Mouse (Mus musculus) lung, postnatal 25 days (tissue): ENCODE results near the gene Prep.
"Not testable (repeated sequence)": the region's sequence is repeated elsewhere in the genome, so short reads cannot be mapped to it uniquely, and the experiment has no call there.

Experiments used
- DNase-seq: peaks from one replicate; pipeline ENCODE4 v3.0.0; 2022; ENCODE audit warnings: low spot score

The Prep gene

GRCm38 (mm10) chr10:45075491-45076051 is 8.6 kb downstream of the Prep start:
- DNase-seq: no peak

- no peak for DNase-seq
Measured at GRCm38 (mm10) chr10:45076585-45076984, 9.6 kb downstream of the Prep start.

- DNase-seq: no peak
Measured at GRCm38 (mm10) chr10:45077353-45077752, 10.3 kb downstream of the Prep start.

- peak; percentile 72 for DNase-seq
Measured at GRCm38 (mm10) chr10:45079756-45080155, 12.8 kb downstream of the Prep start.

- DNase-seq: no peak
Measured at GRCm38 (mm10) chr10:45080490-45080889, 13.5 kb downstream of the Prep start.

GRCm38 (mm10) chr10:45082730-45083129 is 15.7 kb downstream of the Prep start:
- DNase-seq: no peak

- DNase-seq: not testable (repeated sequence)
Measured at GRCm38 (mm10) chr10:45084002-45084401, 17.0 kb downstream of the Prep start.

- no peak for DNase-seq
Measured at GRCm38 (mm10) chr10:45084471-45084870, 17.5 kb downstream of the Prep start.

- no peak for DNase-seq
Measured at GRCm38 (mm10) chr10:45085315-45085714, 18.3 kb downstream of the Prep start.

- no peak for DNase-seq
Measured at GRCm38 (mm10) chr10:45086637-45087036, 19.6 kb downstream of the Prep start.

- DNase-seq: peak; percentile 33
Measured at GRCm38 (mm10) chr10:45091462-45092079, 24.6 kb downstream of the Prep start.

GRCm38 (mm10) chr10:45092080-45093056 is 25.4 kb downstream of the Prep start:
- DNase-seq: no peak

GRCm38 (mm10) chr10:45098751-45099150 is 31.7 kb downstream of the Prep start:
- DNase-seq: peak; percentile 23

- no peak for DNase-seq
Measured at GRCm38 (mm10) chr10:45100473-45100872, 33.5 kb downstream of the Prep start.

- DNase-seq: no peak
Measured at GRCm38 (mm10) chr10:45103184-45103583, 36.2 kb downstream of the Prep start.

- DNase-seq: no peak
Measured at GRCm38 (mm10) chr10:45104098-45104497, 37.1 kb downstream of the Prep start.

GRCm38 (mm10) chr10:45104535-45105079 is 37.6 kb downstream of the Prep start:
- DNase-seq: no peak

GRCm38 (mm10) chr10:45106541-45106940 is 39.5 kb downstream of the Prep start:
- DNase-seq: no peak

GRCm38 (mm10) chr10:45107313-45107712 is 40.3 kb downstream of the Prep start:
- DNase-seq: no peak

- no peak for DNase-seq
Measured at GRCm38 (mm10) chr10:45109041-45109440, 42.0 kb downstream of the Prep start.

- no peak for DNase-seq
Measured at GRCm38 (mm10) chr10:45109974-45110373, 43.0 kb downstream of the Prep start.

- DNase-seq: no peak
Measured at GRCm38 (mm10) chr10:45112927-45113326, 45.9 kb downstream of the Prep start.

GRCm38 (mm10) chr10:45114462-45114861 is 47.5 kb downstream of the Prep start:
- DNase-seq: no peak
